In genomic region chr13:64306078-64306477, GRCm38 (mm10) we compare ENCODE assay signal across 7 mouse cellular contexts. TPM values are rescaled to one million over a fixed set of nuclear protein-coding genes. Genes with fewer than 3 reads are reported as not detected.
A peak's percentile ranks its signal among the peaks of the same experiment; 100 is the strongest.
DNase-seq lines count a peak whose midpoint lies in the region; ATAC-seq and TF ChIP-seq lines count a peak whose summit lies in the region.

No protein-coding gene starts in this region.

- H3K36me3 ChIP-seq in thymus, adult 2 months (ENCODE audit: control insufficient read depth, insufficient read depth, low read length) = peaks cover 10% of the 10 kb centered on the region; the same call in 1 of the 2 replicates
- peaks cover 18% of the 10 kb centered on the region for H3K36me3 ChIP-seq in hindbrain, embryonic 10.5 days
- no peaks in the 10 kb centered on the region; the same call in 1 of the 2 replicates for H3K36me3 ChIP-seq in neural tube, embryonic 15.5 days

- H3K27ac ChIP-seq in thymus, adult 2 months (ENCODE audit: control insufficient read depth, insufficient read depth, low read length) = no peak overlapping the region
- H3K27ac ChIP-seq in hindbrain, embryonic 10.5 days = no peak overlapping the region
- H3K27ac ChIP-seq in neural tube, embryonic 15.5 days (replicated peaks) = no peak overlapping the region

- H3K4me2 ChIP-seq in neural tube, embryonic 15.5 days = no peak overlapping the region

- ATAC-seq in neural tube, embryonic 15.5 days (ENCODE audit: low FRiP score) = peak; percentile 56

- H3K27me3 ChIP-seq in thymus, adult 2 months (ENCODE audit: control insufficient read depth, insufficient read depth, low read length) = no peaks in the 10 kb centered on the region
- H3K27me3 ChIP-seq in hindbrain, embryonic 10.5 days (ENCODE audit: insufficient read depth, poor library complexity, severe bottlenecking) = no peaks in the 10 kb centered on the region
- no peaks in the 10 kb centered on the region for H3K27me3 ChIP-seq in neural tube, embryonic 15.5 days (replicated peaks)

- 80% methylated on average over 3 of the region's 3 CpGs for WGBS in thymus, adult 2 months
- WGBS in hindbrain, embryonic 10.5 days = 79% methylated on average over 3 of the region's 3 CpGs
- WGBS in neural tube, embryonic 15.5 days = 66% methylated on average over 3 of the region's 3 CpGs

- TF ChIP-seq POLR2A in thymus, adult 2 months (IDR thresholded peaks at IDR 0.05; ENCODE audit: control insufficient read depth, extremely low read depth, insufficient read depth, low read length, poor library complexity) = no peak

- H3K4me3 ChIP-seq in thymus, adult 2 months (ENCODE audit: control insufficient read depth, insufficient read depth, low read length) = no peak overlapping the region
- no peak overlapping the region for H3K4me3 ChIP-seq in hindbrain, embryonic 10.5 days
- no peak overlapping the region for H3K4me3 ChIP-seq in neural tube, embryonic 15.5 days (replicated peaks)

- no peaks in the 10 kb centered on the region for H3K9me3 ChIP-seq in hindbrain, embryonic 10.5 days
- H3K9me3 ChIP-seq in neural tube, embryonic 15.5 days (replicated peaks) = no peaks in the 10 kb centered on the region

- DNase-seq in thymus, adult 2 months = peak; percentile 42
- no peak for DNase-seq in thymus, adult 18-20 months
- DNase-seq in adipocyte (ENCODE audit: low spot score) = peak; percentile 81
- DNase-seq in embryo, embryonic 11 days = peak; percentile 81
- peak; percentile 64 for DNase-seq in hindbrain, embryonic 10.5 days (ENCODE audit: low spot score)
- DNase-seq in lung, adult 18-20 months = peak; percentile 26 to 53

- no peak for TF ChIP-seq CTCF in thymus, adult 2 months (IDR thresholded peaks at IDR 0.05; ENCODE audit: borderline replicate concordance, control insufficient read depth, extremely low read depth, insufficient read depth, low read length, poor library complexity)

- peaks cover 12% of the 10 kb centered on the region for H3K4me1 ChIP-seq in thymus, adult 2 months (replicated peaks; ENCODE audit: control insufficient read depth, insufficient read depth, low read length)
- H3K4me1 ChIP-seq in hindbrain, embryonic 10.5 days (replicated peaks) = no peaks in the 10 kb centered on the region
- H3K4me1 ChIP-seq in neural tube, embryonic 15.5 days = peaks cover under 1% of the 10 kb centered on the region; the same call in 1 of the 2 replicates

- no peak overlapping the region for H3K9ac ChIP-seq in neural tube, embryonic 15.5 days (replicated peaks)

RNA-seq across cellular contexts. Expression of gene Aaed1, which starts 6.4 kb away (rescaled TPM):
- polyA plus RNA-seq in thymus, adult 2 months (2012; rRNA removed) = 5.1 and 5.5 TPM in 2 replicates
- 21.5 and 26.7 TPM in 2 replicates for polyA plus RNA-seq in hindbrain, embryonic 10.5 days (2016; fragmentation: Nextera tagmentation; extraction: Ambion mirVana)
- polyA plus RNA-seq in neural tube, embryonic 15.5 days (2015; fragmentation: Nextera tagmentation; extraction: Ambion mirVana) = 17.4 and 24.5 TPM in 2 replicates

RNA-seq across cellular contexts. Expression of gene Cdc14b, which starts 31.0 kb away (rescaled TPM):
- polyA plus RNA-seq in thymus, adult 2 months (2012; rRNA removed) = 3.2 and 4.7 TPM in 2 replicates
- 11.2 and 16.3 TPM in 2 replicates for polyA plus RNA-seq in hindbrain, embryonic 10.5 days (2016; fragmentation: Nextera tagmentation; extraction: Ambion mirVana)
- 2.8 and 6.1 TPM in 2 replicates for polyA plus RNA-seq in neural tube, embryonic 15.5 days (2015; fragmentation: Nextera tagmentation; extraction: Ambion mirVana)

Comparison
In these comparisons a context has a peak if more than half of its experiments do, and no peak if none do; other contexts are left out.
1. DNase-seq: peak in thymus, adult 2 months (single experiment), adipocyte (single experiment), embryo, embryonic 11 days (single experiment), hindbrain, embryonic 10.5 days (single experiment) and lung, adult 18-20 months (2 of 2); none in thymus, adult 18-20 months (0 of 2).